Comparison of ENCODE assay signal across 31 mouse cellular contexts in the genomic region with DNA sequence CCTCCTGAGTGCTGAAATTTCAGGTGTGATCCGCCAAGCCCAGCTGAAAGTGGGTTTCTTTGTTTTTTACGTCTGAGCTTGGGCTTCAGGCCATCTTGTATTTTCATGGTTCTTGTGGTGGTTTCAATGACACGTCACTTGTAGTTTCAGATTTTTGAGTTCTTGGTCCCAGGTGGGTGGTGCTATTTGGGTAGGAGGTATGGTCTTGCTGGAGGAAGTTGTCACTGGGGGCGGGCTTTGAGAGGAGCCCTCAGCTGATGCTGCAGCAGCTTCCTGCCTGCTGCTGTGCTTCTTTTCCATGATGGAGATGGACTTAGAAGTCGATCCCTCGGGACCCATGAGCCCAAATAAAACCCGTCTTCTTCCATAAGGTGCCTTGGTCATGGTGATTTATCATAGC. TPM values are rescaled to one million over a fixed set of nuclear protein-coding genes. Genes with fewer than 3 reads are reported as not detected.
A peak's percentile ranks its signal among the peaks of the same experiment; 100 is the strongest.
DNase-seq lines count a peak whose midpoint lies in the region; ATAC-seq and TF ChIP-seq lines count a peak whose summit lies in the region.
"Had no signal": no experiment of that assay in that cellular context is flagged by ENCODE, and none has a peak within 500 bp of the region (broad histone marks: within the 10 kb centered on the region; RNA-seq: fewer than 3 reads in every experiment).

No protein-coding gene starts in this region.

- TF ChIP-seq CTCF in heart, postnatal 0 days (IDR thresholded peaks at IDR 0.05; ENCODE audit: low read depth), result no peak
- no peak for TF ChIP-seq CTCF in small intestine, adult 2 months (IDR thresholded peaks at IDR 0.05; ENCODE audit: extremely low read depth, insufficient read length, insufficient replicate concordance, low read depth, low read length)

- no peak for TF ChIP-seq EP300 in heart, postnatal 0 days (IDR thresholded peaks at IDR 0.05; ENCODE audit: low read depth)

- no peaks in the 10 kb centered on the region for H3K36me3 ChIP-seq in heart, postnatal 0 days (replicated peaks; ENCODE audit: control insufficient read depth, insufficient read depth, low read length)
- no peaks in the 10 kb centered on the region for H3K36me3 ChIP-seq in heart, embryonic 10.5 days
- no peaks in the 10 kb centered on the region for H3K36me3 ChIP-seq in liver, embryonic 11.5 days (ENCODE audit: control insufficient read depth, insufficient read depth, low read length)
- no peaks in the 10 kb centered on the region for H3K36me3 ChIP-seq in small intestine, adult 2 months (ENCODE audit: control insufficient read depth, insufficient read depth, low read length)
- no peaks in the 10 kb centered on the region for H3K36me3 ChIP-seq in midbrain, embryonic 14.5 days (ENCODE audit: control insufficient read depth, insufficient read depth, low read length)
- H3K36me3 ChIP-seq: embryonic facial prominence, embryonic 15.5 days; forebrain, embryonic 15.5 days; hindbrain, embryonic 10.5 days; kidney, embryonic 15.5 days; lung, embryonic 15.5 days; midbrain, embryonic 15.5 days had no signal

- no peak overlapping the region for H3K4me2 ChIP-seq in heart, postnatal 0 days (ENCODE audit: low read depth, low read length)
- no peak overlapping the region for H3K4me2 ChIP-seq in liver, embryonic 11.5 days
- no peak overlapping the region for H3K4me2 ChIP-seq in midbrain, embryonic 14.5 days (ENCODE audit: low read length)
- H3K4me2 ChIP-seq: embryonic facial prominence, embryonic 15.5 days; forebrain, embryonic 15.5 days; heart, embryonic 11.5 days; kidney, embryonic 15.5 days; lung, embryonic 15.5 days; midbrain, embryonic 15.5 days had no signal

- H3K27ac ChIP-seq in heart, postnatal 0 days (ENCODE audit: low read depth), result peak overlapping the region; percentile 10; the same call in 1 of the 2 replicates
- H3K27ac ChIP-seq in heart, embryonic 10.5 days, result no peak overlapping the region
- H3K27ac ChIP-seq in liver, embryonic 11.5 days (ENCODE audit: low read depth, low read length), result peak overlapping the region; percentile 42; the same call in 1 of the 2 replicates
- H3K27ac ChIP-seq in small intestine, adult 2 months (ENCODE audit: insufficient read depth, low read depth, low read length), result peak overlapping the region; percentile 76
- H3K27ac ChIP-seq in midbrain, embryonic 14.5 days (replicated peaks; ENCODE audit: low read depth, low read length), result no peak overlapping the region
- H3K27ac ChIP-seq: embryonic facial prominence, embryonic 15.5 days; forebrain, embryonic 15.5 days; hindbrain, embryonic 10.5 days; kidney, embryonic 15.5 days; left cerebral cortex, adult 2 months; lung, embryonic 15.5 days; midbrain, embryonic 15.5 days had no signal

- H3K9ac ChIP-seq in heart, postnatal 0 days (replicated peaks; ENCODE audit: low read depth, low read length), result no peak overlapping the region
- no peak overlapping the region for H3K9ac ChIP-seq in liver, embryonic 11.5 days (ENCODE audit: low read depth, low read length)
- H3K9ac ChIP-seq in midbrain, embryonic 14.5 days (replicated peaks; ENCODE audit: low read length), result no peak overlapping the region
- H3K9ac ChIP-seq: embryonic facial prominence, embryonic 15.5 days; forebrain, embryonic 15.5 days; kidney, embryonic 15.5 days; lung, embryonic 15.5 days; midbrain, embryonic 15.5 days had no signal

- WGBS in heart, postnatal 0 days, result 91% methylated on average over 7 of the region's 7 CpGs
- WGBS in heart, embryonic 10.5 days, result 92% methylated on average over 7 of the region's 7 CpGs
- WGBS in liver, embryonic 11.5 days, result 91% methylated on average over 7 of the region's 7 CpGs
- 76% methylated on average over 7 of the region's 7 CpGs for WGBS in small intestine, adult 2 months
- WGBS in midbrain, embryonic 14.5 days, result 97% methylated on average over 7 of the region's 7 CpGs

- ATAC-seq in heart, postnatal 0 days (ENCODE audit: insufficient read depth, low read depth), result no peak
- no peak for ATAC-seq in liver, embryonic 11.5 days (replicated peaks; ENCODE audit: low FRiP score)
- ATAC-seq in midbrain, embryonic 14.5 days (ENCODE audit: low FRiP score, low TSS enrichment), result no peak
- ATAC-seq: activated CD4-positive, CD25-positive, alpha-beta regulatory T cell, adult 4 months; forebrain, embryonic 15.5 days; hindbrain, embryonic 16.5 days; midbrain, embryonic 15.5 days; Patski had no signal

- no peak for TF ChIP-seq POLR2A in small intestine, adult 2 months (IDR thresholded peaks at IDR 0.05; ENCODE audit: low read depth, low read length)

- no peaks in the 10 kb centered on the region for H3K27me3 ChIP-seq in heart, postnatal 0 days (ENCODE audit: control insufficient read depth, insufficient read depth, low read length)
- 0 out of 2 replicates have a peak, but pooled peaks cover 3% of the 10 kb centered on the region for H3K27me3 ChIP-seq in heart, embryonic 10.5 days (ENCODE audit: insufficient read depth, poor library complexity, severe bottlenecking)
- H3K27me3 ChIP-seq in liver, embryonic 11.5 days (replicated peaks; ENCODE audit: control insufficient read depth, insufficient read depth, low read length), result no peaks in the 10 kb centered on the region
- H3K27me3 ChIP-seq in small intestine, adult 2 months (ENCODE audit: control insufficient read depth, insufficient read depth, low read length), result no peaks in the 10 kb centered on the region
- H3K27me3 ChIP-seq in midbrain, embryonic 14.5 days (ENCODE audit: control insufficient read depth, insufficient read depth, low read length), result no peaks in the 10 kb centered on the region
- H3K27me3 ChIP-seq: embryonic facial prominence, embryonic 15.5 days; forebrain, embryonic 15.5 days; kidney, embryonic 15.5 days; lung, embryonic 15.5 days; midbrain, embryonic 15.5 days; Patski had no signal

- H3K9me3 ChIP-seq in heart, postnatal 0 days (replicated peaks; ENCODE audit: control insufficient read depth, low read length), result no peaks in the 10 kb centered on the region
- H3K9me3 ChIP-seq in heart, embryonic 10.5 days, result no peaks in the 10 kb centered on the region
- H3K9me3 ChIP-seq in liver, embryonic 11.5 days (ENCODE audit: control insufficient read depth, low read length), result no peaks in the 10 kb centered on the region
- H3K9me3 ChIP-seq in midbrain, embryonic 14.5 days (ENCODE audit: control insufficient read depth, low read length), result no peaks in the 10 kb centered on the region
- H3K9me3 ChIP-seq: embryonic facial prominence, embryonic 15.5 days; forebrain, embryonic 15.5 days; hindbrain, embryonic 10.5 days; kidney, embryonic 15.5 days; lung, embryonic 15.5 days; megakaryocyte, embryonic 14.5 days; midbrain, embryonic 15.5 days had no signal

- no peak for DNase-seq in heart, postnatal 0 days (ENCODE audit: low spot score)
- no peak for DNase-seq in heart, embryonic 10.5 days (ENCODE audit: low spot score)
- DNase-seq in ES-CJ7 (ENCODE audit: low read depth, low spot score), result peak; percentile 70
- no peak for DNase-seq in liver, embryonic 11.5 days (ENCODE audit: low spot score)
- DNase-seq in layer of hippocampus, adult 9-11 months, result no peak
- DNase-seq in layer of hippocampus, adult 9-10 months (ENCODE audit: low spot score), result no peak
- DNase-seq in midbrain, embryonic 14.5 days, result no peak
- DNase-seq: adrenal gland, postnatal 14 days; cerebellum, adult 2 months; gastrocnemius, postnatal 10 days; heart, postnatal 10 days; kidney, adult 11 months; kidney, postnatal 36 days; lung, postnatal 36 days; right cerebral cortex, adult 18-20 months; right cerebral cortex, postnatal 4 days; thymus, adult 2 months; thymus, postnatal 4 days had no signal

- H3K4me1 ChIP-seq in heart, postnatal 0 days (ENCODE audit: control insufficient read depth, insufficient read depth), result peaks cover 18% of the 10 kb centered on the region
- peaks cover 21% of the 10 kb centered on the region for H3K4me1 ChIP-seq in heart, embryonic 10.5 days
- H3K4me1 ChIP-seq in liver, embryonic 11.5 days (replicated peaks; ENCODE audit: control insufficient read depth, insufficient read depth, low read length), result peaks cover 17% of the 10 kb centered on the region
- peaks cover 21% of the 10 kb centered on the region; the same call in 1 of the 2 replicates for H3K4me1 ChIP-seq in small intestine, adult 2 months (ENCODE audit: control insufficient read depth, insufficient read depth, insufficient read length, low read length)
- no peaks in the 10 kb centered on the region for H3K4me1 ChIP-seq in midbrain, embryonic 14.5 days (ENCODE audit: control insufficient read depth, insufficient read depth, low read length)
- H3K4me1 ChIP-seq: forebrain, embryonic 15.5 days; hindbrain, embryonic 10.5 days; megakaryocyte, embryonic 14.5 days; midbrain, embryonic 15.5 days had no signal

- no peak overlapping the region for H3K4me3 ChIP-seq in heart, postnatal 0 days (ENCODE audit: low read depth, low read length)
- no peak overlapping the region for H3K4me3 ChIP-seq in heart, embryonic 10.5 days
- H3K4me3 ChIP-seq in liver, embryonic 11.5 days (ENCODE audit: low read depth, low read length), result no peak overlapping the region
- H3K4me3 ChIP-seq in small intestine, adult 2 months (ENCODE audit: low read depth, low read length), result no peak overlapping the region
- H3K4me3 ChIP-seq in midbrain, embryonic 14.5 days (replicated peaks; ENCODE audit: low read depth, low read length), result no peak overlapping the region
- H3K4me3 ChIP-seq: embryonic facial prominence, embryonic 15.5 days; forebrain, embryonic 15.5 days; hindbrain, embryonic 10.5 days; kidney, embryonic 15.5 days; left cerebral cortex, adult 2 months; lung, embryonic 15.5 days; megakaryocyte, embryonic 14.5 days; midbrain, embryonic 15.5 days had no signal

RNA-seq across cellular contexts. Expression of a gene that starts 22.0 kb away (rescaled TPM):
- 18.2 and 21.8 TPM in 2 replicates for total RNA-seq in heart, postnatal 0 days (2014; rRNA removed; ENCODE audit: low replicate concordance)
- 6.7 and 8.3 TPM in 2 replicates for polyA plus RNA-seq in heart, postnatal 0 days (2015; fragmentation: Nextera tagmentation; extraction: Ambion mirVana)
- polyA plus RNA-seq in heart, embryonic 10.5 days (2016; fragmentation: Nextera tagmentation; extraction: Ambion mirVana), result 18.3 and 21.8 TPM in 2 replicates
- polyA plus RNA-seq in liver, embryonic 11.5 days (2014; fragmentation: Nextera tagmentation; extraction: Ambion mirVana), result 37.2 and 43.0 TPM in 2 replicates
- 16.9 and 25.9 TPM in 2 replicates for polyA plus RNA-seq in small intestine, adult 2 months (2012; rRNA removed)
- 19.1 and 19.6 TPM in 2 replicates for polyA plus RNA-seq in midbrain, embryonic 14.5 days (2014; fragmentation: Nextera tagmentation; extraction: Ambion mirVana)

Comparison
In these comparisons a context has a peak if more than half of its experiments do, and no peak if none do; other contexts are left out.
1. H3K27ac ChIP-seq: peak in heart, postnatal 0 days (single experiment), liver, embryonic 11.5 days (single experiment) and small intestine, adult 2 months (single experiment); none in heart, embryonic 10.5 days (single experiment) and midbrain, embryonic 14.5 days (single experiment).